Mouse (Mus musculus): Measurements from ENCODE around the gene Adgre4.

DNA sequence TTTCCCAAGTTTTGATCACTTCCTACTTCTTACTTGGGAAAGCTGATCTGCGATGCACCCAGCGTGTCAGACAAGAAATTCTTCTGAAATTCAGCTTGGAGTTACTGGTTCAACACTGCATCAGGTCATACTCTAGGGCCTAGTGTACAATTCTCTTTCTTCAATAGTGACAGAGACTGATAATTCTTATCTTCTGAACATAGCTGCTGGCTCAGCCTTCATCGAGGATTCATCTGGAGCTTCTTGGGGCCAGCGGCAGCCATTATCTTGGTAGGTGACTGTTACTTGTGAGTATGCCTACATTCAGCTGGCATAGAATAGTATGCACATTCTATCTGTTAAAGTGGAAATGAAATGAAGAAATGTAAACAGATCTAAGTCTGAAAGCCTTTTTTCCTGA is 67.1 kb downstream of the Adgre4 start:
- TF ChIP-seq CTCF (IDR thresholded peaks at IDR 0.05; ENCODE audit: insufficient read depth, low read length) = no peak
- no peak for TF ChIP-seq POLR2A (IDR thresholded peaks at IDR 0.05; ENCODE audit: borderline replicate concordance, extremely low read depth, low read depth, low read length)
